Mouse (Mus musculus): ENCODE results near the gene Ethe1.

Gene Ethe1

DNA sequence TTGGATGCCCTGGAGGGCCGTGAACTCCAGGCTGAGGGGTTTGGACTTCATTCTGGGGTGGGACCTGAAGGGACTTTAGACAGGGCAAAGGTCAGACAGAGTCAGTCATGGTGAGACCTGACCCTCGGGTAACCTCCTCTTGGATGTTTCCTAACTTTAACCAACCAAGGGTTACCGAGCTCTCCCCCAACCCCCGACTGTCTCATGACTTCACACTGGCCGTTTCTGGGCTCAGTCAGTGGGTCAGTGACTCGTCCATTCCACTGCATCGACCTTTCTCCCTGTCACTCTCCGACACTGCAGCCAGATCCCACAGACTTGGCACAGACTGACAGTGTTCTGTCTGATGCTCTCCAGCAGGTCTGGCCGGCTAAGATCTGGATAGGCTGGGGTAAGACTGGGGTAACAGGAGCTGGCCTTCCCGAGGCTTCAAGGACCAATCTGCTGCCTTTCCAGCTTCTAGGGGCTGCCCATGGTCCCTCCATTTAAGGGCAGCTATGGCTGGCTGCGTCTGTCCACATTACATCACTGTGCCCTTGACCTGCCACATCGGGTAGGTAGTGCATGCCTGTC is 13.0 kb upstream of the Ethe1 start:
- DNase-seq (ENCODE audit: low spot score): no peak

DNA sequence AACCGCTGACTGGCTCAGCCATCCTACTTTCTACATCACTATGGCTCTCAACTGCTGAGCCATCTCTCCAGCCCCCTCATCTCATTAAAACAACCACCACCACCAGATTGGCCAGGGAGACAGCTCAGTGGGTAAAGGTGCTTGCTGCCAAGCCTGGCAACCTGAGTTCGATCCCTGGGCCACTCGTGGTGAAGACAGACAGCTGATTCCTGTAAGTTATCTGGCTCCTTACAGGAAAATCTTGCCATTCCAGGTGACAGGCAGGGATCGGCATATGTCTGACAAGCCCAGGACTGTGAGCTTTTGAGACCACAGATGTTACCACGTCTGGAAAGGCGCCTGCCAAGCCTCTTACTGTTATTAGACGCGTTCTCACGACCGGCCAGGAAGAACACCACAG is 9.5 kb upstream of the Ethe1 start:
- DNase-seq (ENCODE audit: low spot score): no peak

DNA sequence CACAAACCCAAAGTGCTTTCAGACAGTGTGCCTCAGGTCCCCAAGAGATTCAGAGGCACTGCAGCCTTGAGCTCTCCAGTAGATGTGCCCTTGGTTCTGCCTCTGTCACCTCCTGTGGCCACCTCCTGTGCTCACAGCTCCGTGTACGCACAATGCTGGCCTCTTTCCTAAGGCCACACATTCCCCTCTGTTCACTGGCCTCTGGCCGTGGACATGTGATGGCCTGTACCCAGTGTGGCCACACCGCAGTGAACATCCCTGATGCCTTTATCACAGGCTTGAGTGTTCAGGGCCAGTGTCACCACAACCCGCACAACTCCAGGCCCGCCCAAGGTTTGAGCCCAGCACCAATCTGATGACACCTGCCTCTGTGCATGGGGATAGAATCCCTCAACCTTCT is 2.5 kb upstream of the Ethe1 start:
- no peak for DNase-seq (ENCODE audit: low spot score)

DNA sequence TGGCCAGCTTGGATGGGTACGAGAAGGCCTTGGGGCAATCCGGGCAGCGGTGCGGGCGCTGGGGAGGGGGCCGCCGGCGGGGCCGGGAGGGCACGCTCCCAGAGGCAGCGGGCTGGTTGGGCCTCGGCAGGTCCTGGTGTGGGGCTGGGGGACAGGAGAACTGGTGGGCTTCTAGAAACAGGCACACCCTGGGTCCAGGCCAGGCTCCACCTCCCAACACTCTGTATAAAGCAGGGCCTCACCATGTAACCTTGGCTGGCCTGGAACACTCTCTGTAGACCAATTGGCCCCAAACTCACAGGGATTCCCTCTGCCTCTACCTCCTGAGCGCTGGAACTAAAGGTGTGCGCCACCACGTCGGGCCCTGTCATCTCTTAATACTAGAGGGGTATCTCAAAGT is 1.3 kb upstream of the Ethe1 start:
- no peak for DNase-seq (ENCODE audit: low spot score)

DNA sequence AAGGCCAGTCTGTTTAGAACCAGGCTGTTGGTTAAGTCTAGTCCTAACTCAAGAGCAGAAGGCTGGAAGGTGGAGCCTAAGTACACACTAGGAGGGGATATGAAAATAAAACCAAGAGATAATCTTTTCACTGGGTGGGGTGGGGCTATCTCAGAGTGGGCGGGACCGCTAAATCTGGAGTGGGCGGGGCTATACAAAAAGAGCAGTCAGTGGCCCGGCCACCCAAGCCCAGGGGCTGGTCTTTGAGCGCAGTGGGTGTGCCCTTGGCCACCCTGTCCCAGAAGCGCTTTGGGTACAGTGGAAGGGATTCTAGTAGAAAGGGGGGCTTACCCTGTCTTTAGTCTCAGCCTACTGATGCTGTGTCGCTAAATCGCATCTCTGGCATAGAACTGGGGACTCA is 515 bp upstream of the Ethe1 start:
- no peak for DNase-seq (ENCODE audit: low spot score)

DNA sequence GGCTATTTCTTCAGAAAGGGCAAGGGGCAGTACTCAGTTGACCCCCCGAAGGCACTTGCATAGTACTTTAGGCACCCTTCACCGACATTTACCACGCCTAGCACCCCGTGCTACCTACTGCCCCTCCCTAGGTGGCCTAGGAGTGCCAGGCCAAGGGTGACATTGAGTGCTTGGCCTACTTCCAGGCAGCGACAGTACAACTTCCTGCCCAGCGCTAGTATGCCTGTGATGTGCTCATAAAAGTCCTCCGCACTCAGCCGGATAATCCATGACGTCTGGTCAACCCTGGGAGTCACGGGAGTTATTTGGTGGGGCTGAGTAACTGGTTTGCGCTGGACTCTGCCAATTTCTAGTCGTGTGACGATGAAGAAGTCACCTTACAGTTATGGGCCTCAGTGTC is 993 bp downstream of the Ethe1 start:
- peak; percentile 29 for DNase-seq (ENCODE audit: low spot score)

DNA sequence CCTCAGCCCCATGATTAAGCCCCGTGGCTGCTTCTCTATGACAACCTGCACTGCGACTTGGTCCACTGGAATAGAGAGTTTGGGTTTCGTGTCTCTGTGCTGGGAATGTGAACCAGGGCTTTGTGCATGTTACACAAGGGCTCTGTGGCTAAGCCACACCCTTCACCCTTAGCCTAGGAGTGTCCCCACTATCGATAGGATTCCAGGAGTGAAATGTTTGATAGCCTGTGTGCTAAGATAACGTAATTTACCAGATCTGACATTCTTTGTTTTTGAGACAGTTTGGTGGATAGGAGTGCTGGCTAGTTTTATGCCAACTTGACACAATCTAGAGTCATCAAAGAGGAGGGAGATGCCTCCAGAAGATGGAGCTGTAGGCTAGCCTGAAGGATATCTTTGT is 4.4 kb downstream of the Ethe1 start:
- no peak for DNase-seq (ENCODE audit: low spot score)

DNA sequence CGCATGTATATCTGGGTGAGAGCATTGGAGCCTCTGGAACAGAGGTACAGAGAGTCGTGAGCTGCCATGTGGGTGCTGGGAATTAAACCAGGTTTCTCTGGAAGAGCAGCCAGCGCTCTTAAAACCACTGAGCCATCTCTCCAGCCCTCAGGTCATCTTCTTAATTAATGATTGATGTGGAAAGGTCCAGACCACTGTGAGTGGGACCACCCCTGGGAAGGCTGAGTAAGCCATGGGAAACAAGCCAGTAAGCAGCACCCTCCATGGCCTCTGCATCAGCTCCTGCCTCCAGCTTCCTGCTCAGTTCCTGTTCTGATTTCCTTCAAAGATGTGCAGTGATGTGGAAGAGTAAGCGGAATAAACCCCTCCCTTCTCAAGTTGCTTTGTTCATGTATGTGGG is 4.8 kb downstream of the Ethe1 start:
- no peak for DNase-seq (ENCODE audit: low spot score)

DNA sequence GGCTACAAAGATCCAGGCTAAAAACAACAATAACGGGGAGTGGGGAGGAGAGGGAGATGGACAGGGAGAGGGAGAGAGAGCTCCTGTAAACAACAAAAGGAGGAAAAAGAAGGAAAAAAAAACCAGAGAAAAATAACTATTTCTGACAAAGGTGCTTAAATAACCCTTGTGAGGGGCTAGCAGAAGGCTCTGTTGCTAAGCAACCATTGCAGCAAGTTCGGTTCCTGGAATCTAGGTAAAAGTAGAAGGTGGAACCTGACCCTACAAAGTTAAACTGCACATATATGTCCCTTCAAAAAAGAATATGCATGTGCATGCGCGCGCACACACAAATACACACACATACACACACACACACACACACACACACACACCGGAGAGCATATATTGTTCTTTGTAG is 5.4 kb downstream of the Ethe1 start:
- no peak for DNase-seq (ENCODE audit: low spot score)

DNA sequence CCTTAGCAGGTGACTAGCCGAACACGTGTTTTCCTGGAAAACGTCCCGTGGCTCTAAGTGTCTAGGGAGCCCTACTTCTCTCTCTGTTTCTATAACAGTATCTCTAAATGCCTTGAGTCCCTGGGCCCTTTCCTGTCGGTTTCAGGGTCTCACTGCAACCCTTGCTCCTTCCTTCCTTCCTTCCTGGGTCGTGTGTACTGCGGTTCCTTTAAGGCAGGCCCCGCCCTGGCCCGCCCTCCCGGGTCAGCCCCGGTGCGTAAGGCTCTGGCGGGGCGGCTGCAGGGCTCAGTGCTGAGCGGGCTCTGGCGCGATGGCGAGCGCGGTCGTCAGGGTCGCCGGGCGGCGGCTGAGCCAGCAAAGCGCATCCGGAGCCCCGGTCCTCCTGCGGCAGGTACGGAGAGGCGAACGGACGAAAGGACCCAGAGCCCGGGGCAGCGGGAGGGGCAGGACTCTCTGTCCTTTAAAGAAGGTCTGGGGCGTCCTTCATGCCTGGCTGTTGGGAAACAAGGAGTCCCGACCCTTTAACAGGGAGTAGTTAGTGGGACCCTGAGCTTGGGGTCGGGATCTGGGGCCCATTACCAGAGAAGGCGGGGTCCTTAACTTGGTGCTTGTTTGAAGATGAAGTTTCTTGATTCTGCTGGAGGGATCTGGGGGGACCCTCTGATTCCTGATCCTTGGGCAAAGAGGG is 6.4 kb downstream of the Ethe1 start:
- peak; percentile 69 for DNase-seq (ENCODE audit: low spot score)

DNA sequence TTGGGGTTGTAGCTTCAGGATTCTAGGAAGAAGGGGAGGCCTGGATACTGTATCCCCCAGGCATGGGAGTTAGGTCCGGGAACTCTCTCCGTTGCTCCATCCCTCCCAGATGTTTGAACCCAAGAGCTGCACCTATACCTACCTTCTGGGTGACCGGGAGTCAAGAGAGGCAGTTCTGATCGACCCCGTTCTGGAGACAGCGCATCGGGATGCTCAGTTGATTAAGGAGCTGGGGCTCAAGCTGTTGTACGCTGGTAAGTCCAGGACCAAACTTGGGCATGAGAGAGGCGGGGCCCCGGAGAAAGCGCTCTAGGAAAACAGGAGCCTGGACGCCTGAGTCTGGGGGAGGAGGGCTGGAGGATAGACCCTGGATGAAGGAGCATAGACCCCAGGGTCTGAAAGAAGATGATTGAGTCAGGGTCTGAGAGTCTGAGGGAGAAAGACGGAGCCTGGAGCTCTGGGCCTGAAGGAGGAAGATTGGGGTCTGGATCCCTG is 7.0 kb downstream of the Ethe1 start:
- no peak for DNase-seq (ENCODE audit: low spot score)

DNA sequence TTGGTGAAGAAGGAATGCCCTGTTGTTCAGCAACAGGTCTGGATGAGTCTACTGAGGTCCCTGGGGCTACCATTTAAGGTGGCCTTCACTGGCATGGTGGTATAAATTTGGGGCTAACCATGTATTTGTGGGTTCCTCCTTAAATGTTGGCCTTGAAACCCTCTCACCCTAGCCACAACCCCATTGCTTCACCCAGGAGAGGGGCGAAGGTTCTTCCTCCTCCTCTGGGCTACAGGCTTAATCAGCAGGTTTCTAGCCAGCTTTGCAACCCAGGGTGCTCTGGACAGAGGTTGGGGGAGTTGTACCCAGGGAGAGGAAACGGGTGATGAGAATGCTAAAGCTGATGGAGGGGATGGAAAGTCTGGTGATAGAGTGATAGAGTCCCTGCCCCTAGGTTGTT is 8.1 kb downstream of the Ethe1 start:
- DNase-seq (ENCODE audit: low spot score): no peak

DNA sequence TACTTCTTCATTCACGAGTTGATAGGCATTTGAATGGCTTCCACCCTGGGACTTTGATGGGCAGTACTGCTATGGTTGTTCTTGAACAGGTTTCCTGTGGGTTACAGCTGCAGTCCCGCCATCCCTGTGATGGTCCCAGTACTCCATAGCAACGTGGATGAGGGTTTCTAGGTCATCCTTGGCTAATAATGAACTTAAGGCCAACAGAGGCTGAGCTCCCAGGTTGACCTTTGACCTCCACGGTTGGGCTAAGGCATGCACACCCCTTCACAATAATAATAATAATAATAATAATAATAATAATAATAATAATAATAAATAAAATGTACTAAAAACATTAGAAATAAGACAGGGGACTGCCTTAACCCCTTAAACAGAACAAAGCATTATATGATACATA is 10.8 kb downstream of the Ethe1 start:
- no peak for DNase-seq (ENCODE audit: low spot score)

DNA sequence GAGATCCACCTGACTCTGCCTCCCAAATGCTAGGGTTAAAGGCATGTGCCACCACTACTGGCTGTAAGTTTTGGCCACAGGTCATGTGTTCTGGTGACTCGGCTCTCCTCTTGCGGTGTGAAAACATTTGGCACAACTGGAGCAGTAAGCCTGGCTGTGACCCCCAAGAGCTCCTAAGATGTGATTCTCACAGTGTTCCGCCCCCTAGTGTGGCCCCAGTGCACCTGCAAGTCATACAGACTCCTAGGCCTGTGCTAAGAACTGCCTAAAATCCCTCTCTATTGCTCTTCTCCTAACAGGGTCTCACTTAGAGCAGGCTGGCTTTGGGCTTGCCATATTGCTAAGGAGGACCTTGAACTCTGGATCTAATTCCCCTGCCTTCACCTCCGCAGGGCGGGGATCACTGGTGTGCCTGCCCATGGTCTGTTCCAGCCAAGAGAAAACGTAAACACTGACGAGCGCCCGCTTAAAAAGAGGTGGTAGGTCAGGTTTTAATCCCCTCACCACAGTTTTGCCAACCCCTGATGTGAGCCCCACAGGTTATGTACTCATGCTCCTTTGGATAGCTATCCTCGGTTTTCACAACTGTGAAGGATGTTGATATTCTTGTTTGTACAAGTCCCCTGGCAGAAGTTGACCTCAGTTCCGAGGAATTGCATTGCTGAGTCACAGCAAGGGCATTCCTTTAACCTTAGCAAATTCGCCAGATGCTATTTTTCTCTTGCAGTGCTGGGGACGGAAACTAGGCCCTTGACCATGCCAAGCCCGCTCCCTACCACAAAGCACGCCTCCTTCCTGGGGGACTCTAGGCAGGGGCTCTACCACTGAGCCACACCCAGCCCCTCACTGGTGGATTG is 12.1 kb downstream of the Ethe1 start:
- no peak for DNase-seq (ENCODE audit: low spot score)

DNA sequence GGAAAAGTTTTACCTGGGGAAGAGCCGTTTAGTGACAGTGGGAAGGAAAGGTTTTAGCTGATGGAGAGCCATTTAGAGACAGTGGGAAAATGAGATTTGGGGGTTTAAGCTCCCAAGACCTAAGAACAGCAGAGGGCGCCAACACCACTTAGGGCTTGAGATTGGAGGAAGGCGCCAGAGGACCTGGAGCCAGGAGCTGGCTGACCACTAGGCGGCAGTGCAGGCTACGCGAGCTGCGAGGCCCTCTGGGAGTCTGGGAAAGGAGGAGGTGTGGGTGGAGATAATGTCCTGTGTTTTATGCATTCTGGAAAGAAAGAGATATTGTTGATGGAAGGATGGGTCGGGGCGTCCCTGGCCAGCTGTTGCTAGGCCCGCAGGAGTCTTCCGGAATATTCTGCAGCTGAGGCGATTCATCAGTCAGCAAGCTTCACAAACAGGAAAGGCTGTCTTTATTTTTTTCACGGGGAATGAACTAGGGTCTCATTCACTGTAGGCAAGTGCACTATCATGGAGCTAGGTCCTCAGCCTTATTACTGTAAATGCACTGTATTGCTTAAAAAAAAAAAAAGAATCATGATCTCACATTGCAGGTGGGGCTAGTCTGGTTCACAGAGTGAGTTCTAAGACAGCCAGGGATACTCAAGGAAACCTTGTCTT is 13.7 kb downstream of the Ethe1 start:
- DNase-seq (ENCODE audit: low spot score): peak; percentile 99

DNA sequence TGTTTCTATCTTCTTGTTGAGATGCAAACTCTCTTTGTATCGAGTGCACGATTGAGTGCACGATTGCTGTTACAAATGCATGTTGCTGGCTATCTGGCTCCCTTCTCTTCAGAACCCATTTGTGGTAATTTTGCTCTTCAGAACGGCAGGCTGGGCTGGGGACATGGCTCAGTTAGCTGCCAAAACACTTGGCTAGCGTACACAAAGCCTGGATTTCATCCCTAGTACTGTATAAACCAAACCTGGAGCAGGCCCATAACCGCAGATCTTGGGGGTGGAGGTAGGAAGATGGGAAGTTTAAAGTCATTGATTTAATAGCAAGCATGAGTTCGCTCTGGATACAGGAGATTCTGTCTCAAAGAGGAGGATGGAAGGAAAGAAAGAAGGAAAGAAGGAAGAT is 18.2 kb downstream of the Ethe1 start:
- DNase-seq (ENCODE audit: low spot score): no peak

DNA sequence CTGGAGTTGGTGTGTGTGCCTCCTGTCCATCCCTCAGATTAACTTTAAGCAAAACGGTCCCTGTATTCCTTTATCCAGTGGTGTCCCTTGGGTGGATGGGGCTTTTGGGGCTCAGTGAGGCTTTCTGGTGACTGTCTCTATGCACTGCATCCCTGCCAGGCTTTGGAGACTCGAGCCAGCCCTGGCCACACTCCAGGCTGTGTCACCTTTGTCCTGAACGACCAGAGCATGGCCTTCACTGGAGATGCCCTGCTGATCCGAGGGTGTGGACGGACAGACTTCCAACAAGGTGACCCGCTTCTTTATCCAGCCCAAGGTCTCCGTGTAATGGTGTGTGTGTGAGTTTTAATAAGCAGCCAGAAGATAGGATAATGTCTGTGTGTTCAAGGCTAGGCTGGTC is 18.7 kb downstream of the Ethe1 start:
- no peak for DNase-seq (ENCODE audit: low spot score)

DNA sequence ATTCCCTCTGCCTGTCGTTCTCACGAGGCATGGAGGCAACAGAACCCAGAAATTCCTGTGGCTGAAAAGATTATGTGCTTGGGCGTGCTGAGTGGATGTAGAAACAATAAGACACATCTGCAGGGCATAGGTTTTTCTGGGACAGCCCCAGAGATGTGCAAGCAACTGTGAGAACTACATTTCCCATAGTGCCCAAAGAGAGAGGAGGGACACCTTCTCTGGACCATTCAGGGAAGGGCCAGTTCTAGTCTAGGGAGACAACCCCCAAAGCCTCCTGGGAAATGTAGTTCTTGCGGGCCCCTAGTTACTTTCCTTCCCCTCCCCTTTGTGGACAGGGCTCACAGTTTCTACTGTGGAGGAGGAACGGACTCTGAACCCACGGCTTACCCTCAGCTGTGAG is 20.7 kb downstream of the Ethe1 start:
- DNase-seq (ENCODE audit: low spot score): no peak

DNA sequence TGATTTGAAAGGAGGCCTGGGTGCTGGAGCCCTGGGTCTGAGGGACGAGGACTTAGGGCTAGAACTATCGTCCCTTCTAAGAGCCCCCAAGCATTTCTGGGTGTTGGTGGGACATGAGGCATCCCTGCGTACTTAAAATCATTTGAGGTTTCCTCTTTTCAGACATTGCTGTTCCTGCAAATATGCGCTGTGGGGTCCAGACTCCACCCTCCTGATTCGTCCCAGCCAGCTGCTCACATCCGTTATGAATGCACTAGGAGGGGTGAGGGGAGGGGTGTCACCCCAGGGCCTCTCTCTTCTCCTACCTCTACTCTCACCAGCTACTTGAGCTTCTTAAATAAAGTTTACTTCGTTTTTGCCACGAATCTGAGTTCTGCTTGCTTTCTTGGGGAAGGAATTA is 21.2 kb downstream of the Ethe1 start:
- DNase-seq (ENCODE audit: low spot score): no peak

DNA sequence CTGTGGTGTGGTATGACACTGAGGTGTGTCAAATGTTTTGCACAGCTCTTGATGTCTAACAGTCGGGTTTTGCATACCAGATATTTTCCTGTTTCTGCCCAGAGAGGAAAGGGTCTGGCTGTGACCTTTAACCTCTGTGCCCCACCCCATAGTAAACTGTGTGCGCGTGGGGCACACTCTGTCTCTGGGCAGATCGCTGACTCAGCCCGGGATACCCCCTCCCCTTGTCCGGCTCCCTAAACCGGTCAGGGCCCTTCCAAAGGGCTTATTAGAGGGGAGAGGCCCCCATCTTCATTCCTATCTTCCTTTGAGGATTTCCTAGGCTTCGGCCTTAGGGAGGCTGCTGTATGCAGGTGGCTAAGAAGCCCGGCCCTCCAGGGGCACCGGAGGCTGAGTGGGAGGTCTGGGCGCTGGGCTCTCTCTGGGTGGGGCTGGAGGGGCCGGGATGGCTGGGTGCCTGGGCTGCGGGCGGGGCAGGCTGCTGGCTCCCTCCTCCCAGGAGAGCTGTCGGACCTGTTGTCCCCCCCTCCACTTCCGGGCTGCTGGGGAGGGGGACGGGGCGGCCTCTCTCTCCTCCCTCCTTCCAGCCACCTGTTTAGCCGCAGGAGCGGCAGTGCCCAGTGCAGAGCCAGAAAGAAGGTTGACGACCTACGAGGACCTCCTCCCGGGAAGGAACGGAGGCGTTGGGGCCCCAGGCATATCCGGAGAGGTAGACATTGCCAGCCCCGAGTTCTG is 23.0 kb downstream of the Ethe1 start, which contains the start of gene Phldb3:
Phldb3 (plus strand) TSS at position 620 of the 735 bp plus-strand sequence.
- peak; percentile 60 for DNase-seq (ENCODE audit: low spot score)

DNA sequence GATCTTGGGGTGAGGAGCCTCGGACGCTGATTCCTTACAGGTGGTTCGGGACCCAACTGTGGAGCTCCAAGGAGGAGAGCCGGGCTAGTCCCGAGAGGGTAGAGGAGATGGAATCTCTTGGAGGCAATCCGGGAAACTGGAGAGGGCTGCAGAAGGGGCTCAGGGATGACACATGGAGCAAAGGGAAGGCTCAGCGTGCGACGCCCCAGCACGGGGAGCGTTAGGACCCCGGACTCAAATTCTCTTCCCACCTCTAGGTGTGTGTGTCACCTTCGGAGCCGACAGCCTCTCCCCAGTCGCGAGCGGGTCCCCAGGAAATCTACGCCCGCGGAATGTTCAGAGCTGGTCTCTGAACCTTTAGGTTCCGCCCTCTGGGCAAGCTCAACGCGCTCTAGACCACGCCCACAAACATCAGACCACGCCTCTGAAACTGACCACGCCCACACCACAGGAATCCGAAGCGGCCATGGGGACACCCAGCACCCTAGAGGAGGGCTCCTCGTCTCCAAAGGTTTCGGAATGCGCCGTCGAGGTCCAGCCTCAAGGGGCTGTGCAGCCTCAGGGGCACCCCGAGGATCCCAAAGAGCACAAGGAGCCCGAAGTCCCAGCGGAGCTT is 23.6 kb downstream of the Ethe1 start:
- peak; percentile 95 for DNase-seq (ENCODE audit: low spot score)

Measured in urinary bladder, postnatal 25 days (tissue).